Mouse (Mus musculus) adipocyte (in vitro differentiated cells): ENCODE results near the gene Olfml2a.
A peak's percentile ranks its signal among the peaks of the same experiment; 100 is the strongest.

Experiments used
- DNase-seq: peaks from one replicate; pipeline ENCODE4 v3.0.0-alpha.2; 2016; ENCODE audit warnings: low spot score

Olfml2a gene

DNA sequence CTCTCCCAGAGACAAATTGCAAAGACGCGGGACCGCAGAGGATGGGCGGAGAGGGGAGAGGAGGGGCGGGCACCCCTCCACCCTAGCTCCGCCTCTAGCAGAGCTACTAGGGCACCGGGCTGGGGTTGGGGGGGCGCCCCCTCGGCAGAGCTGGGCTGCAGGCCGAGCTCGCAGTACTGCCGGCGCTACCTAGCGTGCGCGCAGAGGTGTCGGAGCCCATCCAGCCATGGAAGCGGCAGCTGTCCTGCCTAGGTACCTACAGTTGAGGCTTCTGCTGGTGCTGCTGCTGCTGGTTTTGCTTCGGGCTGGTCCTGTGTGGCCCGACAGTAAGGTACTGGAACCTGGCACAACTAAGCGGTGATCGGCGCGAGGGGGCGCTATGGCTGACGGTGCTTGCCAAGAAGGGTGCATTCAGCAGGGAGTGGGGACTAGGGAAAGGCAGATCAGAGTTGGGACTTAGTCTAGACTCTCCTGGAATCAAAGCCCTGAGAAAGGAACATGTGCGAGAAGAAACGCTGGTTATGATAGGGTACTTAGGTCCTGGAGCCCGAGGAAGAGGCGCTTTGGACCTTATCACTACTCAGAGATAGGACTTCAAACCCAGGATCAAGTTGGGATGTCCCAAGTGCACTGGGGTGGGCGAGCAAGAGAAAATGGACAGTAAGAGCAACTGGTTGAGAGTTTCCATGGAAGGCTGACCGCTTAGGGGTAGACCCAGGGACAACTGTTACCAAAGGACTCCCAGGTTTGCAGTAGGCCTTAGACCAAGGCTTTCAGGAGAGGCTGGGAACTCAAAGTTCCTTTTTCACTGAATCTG is at the start of gene Olfml2a:
Gene Olfml2a (plus strand): TSS at position 128 of the 817 bp plus-strand sequence.
- no peak for DNase-seq

DNA sequence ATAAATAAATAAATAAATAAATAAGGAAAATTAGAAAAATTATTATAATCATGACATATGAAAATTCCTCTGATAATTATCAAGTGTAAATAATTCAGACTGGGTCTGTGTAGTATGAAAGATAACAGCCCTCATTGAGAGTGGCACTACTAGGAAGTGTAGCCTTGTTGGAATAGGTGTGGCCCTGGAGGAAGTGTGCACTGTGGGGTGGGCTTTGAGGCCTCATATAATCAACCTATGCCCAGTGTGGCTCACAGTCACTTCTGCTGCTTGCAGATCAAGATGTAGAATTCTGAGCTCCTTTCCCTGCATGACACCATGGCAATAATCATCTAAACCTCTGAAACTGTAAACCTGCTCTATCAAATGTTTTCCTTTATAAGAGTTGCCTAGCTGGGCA is 28.9 kb upstream of the Olfml2a start:
- no peak for DNase-seq

DNA sequence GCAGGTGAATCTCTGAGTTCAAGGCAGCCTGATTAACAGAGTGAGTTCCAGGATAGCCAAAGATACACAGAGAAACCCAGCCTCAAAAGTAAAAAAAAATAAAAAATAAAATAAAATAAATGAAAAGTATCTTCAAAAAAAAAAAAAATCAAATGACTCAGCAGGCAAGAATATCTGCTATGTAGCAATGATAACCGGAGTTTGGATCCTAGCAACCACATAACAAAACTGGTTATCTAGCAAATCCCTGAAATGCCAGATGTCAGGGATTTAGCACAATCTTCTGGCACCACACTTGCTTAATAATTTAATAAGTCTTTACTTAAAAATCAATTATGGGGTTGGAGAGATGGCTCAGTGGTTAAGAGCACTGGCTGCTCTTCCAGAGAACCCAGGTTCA is 27.5 kb upstream of the Olfml2a start:
- DNase-seq: no peak

DNA sequence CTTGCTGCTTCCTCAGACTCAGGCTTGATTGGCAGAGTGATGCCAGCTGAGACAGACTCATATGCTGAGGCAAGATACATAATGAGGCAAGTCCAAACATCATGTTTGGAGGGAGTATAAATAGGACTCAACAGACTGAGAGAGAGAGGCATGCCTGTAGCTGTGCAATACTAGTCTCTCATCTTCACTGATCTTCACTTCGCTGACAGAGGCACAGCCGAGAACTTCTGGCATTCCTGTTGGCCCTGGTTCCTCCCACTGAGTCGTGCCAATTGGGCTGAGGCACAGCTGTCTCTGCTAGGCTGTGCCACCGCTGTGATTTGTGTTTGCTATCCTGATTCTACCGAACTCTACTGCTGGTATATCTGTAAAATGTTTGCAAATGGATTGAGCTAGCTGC is 25.7 kb upstream of the Olfml2a start:
- peak; percentile 73 for DNase-seq

DNA sequence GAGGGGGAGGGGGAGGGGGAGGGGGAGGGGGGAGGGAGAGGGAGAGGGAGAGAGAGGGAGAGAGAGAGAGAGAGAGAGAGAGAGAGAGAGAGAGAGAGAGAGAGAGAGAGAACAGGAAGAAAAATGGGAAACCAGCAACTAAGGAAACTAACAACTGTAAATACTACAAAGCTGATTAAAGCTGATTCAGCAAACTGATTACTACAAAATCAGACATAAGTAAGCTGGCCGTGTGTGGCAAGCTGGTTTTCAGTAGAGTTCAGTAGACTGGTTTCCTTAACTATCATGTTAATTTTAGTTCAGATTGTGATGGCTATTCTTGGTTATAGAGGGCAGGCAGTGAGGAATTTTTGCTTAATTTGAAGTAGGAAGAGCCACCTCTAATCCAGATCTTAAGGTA is 23.2 kb upstream of the Olfml2a start:
- no peak for DNase-seq

DNA sequence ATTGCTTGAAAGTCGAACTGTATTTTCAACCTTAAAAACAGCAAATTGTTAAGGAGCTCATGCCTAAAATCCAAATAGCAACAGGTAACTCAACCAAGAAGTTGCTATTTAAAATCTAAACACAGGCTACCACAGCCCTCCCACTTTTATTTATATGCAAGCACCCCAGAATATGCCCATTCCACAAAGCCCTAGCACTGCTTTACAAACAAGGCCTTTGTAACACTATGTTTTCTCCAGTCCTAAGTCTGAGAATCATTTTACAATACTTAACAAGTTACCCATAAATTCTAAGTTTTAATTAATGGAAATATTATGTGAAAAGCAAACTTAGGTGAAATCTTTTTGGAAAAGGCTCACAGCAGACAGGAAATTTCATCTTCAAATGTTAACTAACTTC is 17.3 kb upstream of the Olfml2a start:
- no peak for DNase-seq

DNA sequence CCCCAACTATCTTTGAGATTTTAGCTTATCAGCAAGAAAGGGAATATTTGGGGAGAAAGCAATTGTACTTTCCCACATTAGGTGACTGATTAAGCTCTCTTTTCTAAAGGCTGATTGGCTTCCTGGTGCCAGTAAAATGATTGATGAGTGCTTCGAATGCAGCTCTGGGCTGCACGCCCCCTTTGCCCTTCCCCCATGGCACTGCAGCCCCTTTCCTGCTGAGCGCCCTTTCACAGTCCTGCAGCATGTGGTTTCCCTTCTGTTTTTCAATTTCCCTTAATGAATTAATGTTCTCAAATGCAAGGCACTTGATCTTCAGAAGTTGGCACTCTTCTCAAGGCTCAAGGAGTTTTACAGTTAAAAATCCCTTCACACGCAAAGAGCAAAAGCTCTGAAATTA is 16.8 kb upstream of the Olfml2a start:
- no peak for DNase-seq

DNA sequence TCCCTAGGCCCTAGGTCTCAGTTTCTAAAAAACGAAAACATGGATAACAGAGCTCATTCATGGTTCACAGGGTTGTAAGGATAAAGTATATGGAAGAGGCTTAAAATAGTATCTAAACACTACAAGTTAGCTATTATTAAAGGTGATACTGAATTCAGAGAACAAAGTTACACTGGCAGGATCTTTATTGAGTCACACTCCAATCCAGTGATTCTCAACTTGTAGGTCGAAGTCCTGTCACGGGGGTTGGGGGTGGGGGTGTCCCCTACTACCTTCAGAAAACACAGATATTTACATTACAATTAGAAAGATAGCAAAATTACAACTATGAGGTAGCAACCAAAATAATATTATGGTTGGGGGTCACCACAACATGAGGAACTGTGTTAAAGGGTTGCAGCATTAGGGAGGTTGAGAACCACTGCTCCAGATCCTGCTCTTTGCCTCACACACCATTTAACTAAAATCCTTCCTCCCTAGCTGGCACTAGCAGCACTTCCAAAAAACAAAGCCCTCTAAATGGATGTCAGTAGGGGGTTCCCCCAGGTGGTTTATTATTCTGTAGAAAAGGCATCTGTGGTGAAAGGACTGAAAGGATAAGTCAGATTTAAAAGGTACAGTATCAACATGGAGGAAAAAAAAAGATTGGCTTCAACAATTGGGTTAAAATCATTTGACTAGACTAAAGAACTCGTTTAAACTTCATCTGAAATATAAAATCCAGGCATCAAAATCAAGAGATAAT is 14.7 kb upstream of the Olfml2a start:
- no peak for DNase-seq

DNA sequence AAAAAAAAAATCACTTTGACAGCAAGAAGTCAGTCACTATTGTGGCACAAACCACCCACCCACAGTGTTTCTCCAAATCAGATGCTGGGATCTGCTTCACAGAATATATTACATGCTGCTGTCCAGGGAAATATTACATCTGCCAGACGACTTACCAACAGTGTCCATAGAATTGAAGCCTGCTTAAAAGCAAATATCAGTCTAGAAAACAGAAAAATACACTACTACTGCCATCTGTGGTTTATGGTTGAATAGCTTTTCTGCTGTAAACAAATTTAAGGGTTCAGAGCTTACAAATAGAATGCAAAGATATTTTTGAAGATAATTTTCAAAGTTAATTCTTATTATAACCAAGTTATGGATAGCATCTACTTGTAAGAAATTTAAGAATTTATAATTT is 10.4 kb upstream of the Olfml2a start:
- no peak for DNase-seq

DNA sequence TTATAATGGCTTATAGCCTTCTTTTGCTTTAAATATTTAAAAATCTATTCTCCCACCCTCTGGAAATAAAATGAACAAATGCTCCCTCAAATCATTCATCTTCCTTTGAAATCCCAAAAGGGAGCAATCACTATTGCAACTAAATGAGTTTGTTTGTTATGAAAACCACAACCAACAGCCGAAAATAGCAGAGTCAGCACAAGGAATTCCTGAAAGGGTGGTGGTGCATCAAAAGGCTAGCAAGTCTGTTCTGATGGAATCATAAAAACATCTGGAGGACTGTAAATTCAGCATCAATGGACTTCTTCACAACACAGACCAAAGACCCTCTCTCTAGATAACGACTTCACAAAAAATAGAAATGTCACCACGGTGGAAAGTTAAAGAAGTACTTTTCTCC is 8.3 kb upstream of the Olfml2a start:
- no peak for DNase-seq

DNA sequence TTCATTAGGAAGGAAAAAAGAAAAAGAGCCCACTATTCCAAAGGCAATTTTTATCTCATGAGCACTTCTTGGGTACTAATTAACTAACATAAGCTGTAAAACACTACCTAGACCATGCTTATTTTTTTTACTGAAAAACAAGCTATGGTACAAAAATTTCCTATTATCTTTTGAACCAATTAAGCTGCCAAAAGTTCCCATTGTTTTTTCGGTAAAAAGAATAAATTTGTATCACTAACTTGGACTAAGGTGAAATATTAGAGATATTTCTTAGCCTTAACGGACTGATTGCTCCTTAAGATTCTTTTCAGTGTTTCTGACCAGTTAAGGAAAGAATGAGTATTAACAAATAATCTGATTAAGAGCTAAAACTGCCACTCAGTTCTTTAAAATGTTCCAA is 7.9 kb upstream of the Olfml2a start:
- no peak for DNase-seq

DNA sequence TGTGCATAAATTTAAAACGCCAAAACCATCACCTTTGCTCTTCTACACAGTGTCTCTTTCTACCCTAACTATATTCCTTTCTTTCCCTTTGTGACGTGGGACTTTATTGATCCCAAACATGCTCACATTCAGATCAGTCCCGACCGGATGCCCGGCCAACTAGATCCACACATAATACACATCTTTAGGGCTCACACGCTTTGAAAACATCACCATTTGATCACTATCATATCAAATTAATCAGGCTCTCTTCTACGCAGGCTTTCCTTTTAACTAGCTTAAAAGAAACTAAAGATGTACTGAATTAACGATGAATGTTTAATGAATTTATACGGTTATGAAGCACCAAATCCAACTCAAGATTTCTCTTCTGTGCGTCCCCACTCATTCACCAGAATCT is 7.2 kb upstream of the Olfml2a start:
- DNase-seq: no peak

DNA sequence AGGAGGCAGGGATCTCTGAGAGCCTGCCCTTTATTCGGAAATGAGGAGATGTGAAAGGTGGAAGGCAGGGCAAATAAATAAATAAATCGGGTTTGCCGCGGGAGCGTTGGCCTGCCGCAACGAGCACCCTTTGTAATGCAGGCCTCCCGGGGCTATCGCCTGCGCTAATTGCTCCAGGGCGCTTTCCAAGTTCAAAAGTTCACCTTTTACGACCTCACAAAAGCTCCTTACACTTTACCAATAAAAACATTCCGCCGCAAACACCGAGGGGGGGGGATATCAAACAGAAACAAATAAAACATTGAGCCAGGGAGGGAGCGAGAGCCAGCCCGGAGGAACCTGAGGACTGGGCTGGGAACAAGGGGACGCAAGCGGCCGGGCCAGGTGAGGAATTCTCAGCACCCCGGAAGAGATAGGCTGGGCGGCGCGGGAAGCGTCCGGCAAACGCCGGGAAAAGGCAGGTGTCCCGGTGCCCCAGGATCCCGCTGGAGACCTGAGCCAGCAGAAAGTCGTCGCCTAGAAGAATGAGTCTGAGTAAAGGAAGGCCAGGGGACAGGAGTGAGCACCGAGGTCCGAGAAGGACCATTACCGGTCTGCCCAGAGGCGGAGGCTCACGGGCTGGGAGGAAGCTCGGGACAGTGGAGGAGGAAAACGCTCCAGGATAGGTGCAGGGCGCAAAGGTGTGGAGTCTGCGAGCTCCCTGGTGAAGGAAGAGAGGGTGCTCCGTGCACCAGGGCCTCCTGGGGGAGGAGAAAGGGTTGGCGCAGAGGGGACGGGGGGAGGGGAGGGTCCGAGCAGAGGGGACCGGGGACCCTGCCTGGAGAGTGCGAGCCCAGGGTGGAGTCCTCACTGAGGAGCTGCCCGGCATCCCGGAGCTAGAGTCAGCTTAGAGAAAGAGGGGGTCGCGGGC is 6.4 kb upstream of the Olfml2a start:
- DNase-seq: no peak

DNA sequence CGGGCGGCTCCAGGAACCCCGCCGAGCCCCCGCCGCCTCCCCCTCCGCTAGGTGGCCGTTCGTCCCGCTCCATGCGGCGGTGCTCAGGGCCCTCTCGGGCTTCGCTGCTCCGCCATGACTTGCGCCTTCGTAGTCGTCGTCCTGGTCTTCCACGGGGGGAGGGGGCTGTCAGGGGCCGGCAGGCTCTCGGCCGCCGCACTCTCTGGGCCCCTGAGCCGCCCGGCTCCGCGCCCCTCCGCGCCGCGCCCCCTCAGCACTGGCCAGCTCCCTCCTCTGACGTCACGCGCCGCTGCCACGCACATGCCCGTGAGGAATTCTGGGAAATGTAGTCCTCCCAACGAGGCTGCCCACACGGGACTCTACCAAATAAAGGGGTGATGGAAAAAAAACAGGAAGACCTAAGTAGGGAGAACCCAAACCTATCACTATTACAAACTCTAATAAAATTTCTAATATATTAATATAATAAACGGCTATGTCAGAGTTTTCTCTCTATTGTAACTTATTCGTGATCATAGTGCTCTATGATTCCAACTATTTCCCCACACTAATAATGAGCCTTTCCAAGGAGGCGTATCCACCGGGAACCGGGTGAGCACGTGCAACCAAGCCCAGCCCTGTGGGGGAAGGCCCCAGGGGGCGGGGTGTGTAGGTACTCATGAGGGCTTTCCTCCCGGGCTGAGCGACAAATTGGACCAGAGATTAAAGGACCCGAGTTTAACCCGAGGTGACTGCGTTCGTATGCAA is 5.5 kb upstream of the Olfml2a start:
- DNase-seq: peak; percentile 97

DNA sequence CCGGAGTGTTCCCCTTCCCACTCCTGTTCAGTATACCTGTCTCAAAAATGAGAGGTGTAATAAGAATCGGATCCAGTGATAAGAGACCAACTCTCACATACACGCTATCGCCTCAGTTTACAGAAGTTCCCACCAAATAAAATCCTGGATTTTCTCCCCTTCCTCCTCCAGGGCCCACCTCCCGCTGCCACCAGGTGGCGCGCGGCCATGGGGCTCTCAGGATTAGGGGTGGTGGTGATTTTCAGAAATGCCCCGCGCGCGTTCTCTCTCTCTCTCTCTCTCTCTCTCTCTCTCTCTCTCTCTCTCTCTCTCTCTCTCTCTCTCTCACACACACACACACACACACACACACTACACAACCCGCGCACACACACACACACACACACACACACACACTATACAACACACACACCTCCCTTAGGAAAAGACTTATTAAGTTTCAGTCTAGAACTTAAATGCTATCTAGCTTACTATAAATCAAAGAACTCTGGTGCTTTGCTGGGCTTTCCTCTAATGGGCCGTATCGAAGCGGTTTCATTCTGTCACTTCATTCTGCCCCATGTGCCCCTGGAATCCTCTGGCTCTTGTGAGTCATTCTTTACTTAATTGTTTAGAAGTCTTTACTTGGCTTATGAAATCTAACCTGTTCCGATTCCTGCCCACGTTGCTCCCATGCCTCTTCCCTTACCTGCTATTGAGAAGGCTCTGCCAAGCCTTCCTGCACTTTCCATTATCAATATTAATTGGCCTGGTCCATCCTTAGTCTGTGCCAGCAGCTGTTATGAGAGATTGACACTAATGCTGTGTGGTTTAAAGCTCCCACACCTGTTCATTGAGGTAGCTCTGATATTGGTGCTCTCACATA is 4.4 kb upstream of the Olfml2a start, which contains the start of gene Nr6a1:
Gene Nr6a1 (minus strand): TSS at position 574 of the 865 bp plus-strand sequence.
- peak; percentile 88 for DNase-seq

DNA sequence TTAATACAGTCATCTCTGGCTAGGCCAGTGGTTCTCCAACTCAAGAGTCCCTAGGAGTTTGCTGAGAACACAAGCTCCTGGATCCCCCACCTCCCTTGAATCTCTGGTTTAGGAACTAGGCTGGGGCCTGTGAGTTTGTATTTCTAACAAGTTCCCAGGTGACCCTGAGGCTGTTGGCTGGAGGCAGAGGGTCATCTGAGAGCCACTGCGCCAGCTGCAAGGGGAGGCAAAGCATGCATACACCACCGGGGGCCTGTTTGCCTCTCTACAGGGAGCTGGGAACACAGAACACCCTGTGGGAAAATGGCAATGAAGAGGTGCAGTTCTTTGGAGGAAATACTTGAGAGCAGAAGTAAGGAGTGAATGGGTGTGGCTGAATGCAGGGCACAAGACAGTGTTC is 1.5 kb upstream of the Olfml2a start:
- no peak for DNase-seq

DNA sequence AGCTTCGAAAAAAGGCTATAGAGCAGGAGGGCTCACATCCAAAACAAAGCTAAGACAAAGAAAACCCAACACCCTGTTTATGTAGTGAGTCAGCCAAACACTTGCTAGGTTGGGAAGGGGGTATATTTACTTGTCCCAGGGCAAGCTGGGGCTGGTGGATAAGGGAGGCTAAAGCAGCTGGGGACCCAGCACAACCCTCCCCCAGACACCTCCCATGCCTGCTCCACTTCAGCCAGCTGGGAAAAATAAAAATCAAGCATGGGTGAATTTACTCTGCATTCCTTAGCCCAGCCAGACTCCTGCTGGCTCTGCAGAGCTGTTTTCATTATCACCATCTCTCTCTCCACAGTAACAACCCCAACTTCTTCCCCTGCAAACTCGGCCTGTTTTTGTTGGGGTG is 2.2 kb downstream of the Olfml2a start:
- DNase-seq: peak; percentile 57

DNA sequence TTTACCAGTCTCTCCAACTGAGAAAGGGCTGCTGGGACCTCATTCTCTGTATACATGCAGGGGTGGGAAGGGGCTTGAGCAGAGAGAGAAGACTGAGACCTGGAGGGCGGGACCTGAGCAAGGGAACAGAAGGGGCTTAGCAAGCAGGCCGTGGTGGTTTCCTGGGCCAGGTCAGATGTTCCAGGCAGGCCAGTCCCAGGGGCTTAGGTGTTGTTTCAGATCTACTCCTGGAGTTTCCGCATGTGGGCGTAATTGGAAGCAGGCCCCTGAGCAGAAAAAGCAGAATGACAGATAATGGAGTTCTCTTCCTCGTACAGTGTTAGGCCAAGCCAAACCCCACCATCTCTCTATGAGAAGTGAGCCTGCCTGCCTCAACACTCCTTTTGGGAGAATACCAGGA is 3.2 kb downstream of the Olfml2a start:
- DNase-seq: no peak

DNA sequence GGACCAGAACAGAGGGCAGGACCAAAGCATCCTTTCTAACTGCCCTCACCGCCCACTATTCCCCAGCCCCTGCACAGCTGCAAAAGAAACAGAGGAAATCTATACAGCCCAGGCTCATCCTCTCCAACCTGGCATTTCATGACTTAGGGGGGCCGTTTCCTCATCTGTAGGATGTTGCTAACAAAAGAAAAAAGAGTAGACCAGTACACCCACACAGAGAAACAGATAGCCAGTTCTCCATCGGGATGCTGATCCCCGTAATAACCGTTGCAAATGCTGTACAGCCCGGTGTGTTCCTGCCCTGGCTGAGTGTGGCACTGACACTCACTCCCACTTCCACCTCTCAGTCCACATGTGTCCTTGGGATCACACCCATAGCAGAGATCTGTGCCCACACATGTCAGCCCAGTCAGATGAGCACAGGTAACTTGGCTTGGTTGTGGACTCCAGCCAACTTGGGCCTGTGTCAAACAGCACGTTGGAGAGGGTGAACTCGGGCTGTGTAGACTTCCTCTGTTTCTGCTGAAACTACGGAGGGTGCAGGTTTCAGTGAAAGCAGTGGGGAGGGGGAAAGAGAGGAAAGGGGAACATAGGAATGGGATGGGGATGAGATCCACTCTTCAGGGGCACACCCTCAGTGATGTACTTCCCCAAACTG is 5.1 kb downstream of the Olfml2a start:
- no peak for DNase-seq

DNA sequence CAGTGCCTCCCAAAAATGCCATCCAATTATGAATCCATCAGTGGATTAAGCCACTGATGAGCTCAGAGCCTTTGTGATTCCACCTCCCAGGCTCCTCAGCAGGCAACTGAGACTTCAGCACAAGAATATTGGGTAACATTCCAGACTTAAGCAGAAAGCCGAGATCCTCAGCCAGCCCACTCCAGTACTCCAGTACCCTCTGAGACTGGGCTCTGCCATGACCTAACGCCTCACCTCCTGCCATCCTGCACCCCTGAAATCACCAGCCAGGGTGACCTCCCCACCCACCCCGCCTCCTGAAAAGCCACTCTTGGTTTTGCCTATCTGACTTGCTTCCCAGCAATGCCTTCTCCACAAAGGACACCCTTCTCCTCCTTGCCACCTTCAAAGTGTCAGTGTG is 5.6 kb downstream of the Olfml2a start:
- no peak for DNase-seq
